Mouse (Mus musculus) bone marrow macrophage, adult 2 months (primary cell): ENCODE data around the gene Ttc23.

Experiments used
- CTCF ChIP-seq: IDR thresholded peaks from 2 replicates; pipeline ENCODE4 v1.5.1; 2012; ENCODE audit warnings: low read depth, mild to moderate bottlenecking, low read length, moderate library complexity
- POLR2A ChIP-seq: IDR thresholded peaks from 2 replicates; pipeline ENCODE4 v1.6.1; 2012; ENCODE audit warnings: mild to moderate bottlenecking, low read depth, low read length, borderline replicate concordance

- TF ChIP-seq POLR2A (no peak), CTCF (no peak)
Measured at GRCm38 (mm10) chr7:67622151-67622550, 25.1 kb upstream of the Ttc23 start.
